Mouse (Mus musculus) E14TG2a.4 (cell line): ENCODE results near the gene Myh7.

Source experiments
- H3K27me3 ChIP-seq: 2 replicates; pipeline ENCODE4 v1.6.1; 2014; ENCODE audit warnings: low read length, control low read depth; ENCODE audit not compliant: insufficient read depth
- H3K36me3 ChIP-seq: 2 replicates; pipeline ENCODE4 v1.6.1; 2014; ENCODE audit warnings: low read length, control low read depth; ENCODE audit not compliant: insufficient read depth
- H3K4me1 ChIP-seq: replicated peaks from 2 replicates; pipeline ENCODE4 v1.6.1; 2014; ENCODE audit warnings: low read depth, low read length, control low read depth
- H3K4me3 ChIP-seq: replicated peaks from 2 replicates; pipeline ENCODE4 v1.5.1; 2014; ENCODE audit warnings: mild to moderate bottlenecking, low read length
- H3K9me3 ChIP-seq: 2 replicates; pipeline ENCODE4 v1.6.1; 2014; ENCODE audit warnings: low read length, control low read depth
- CTCF ChIP-seq: conservative IDR thresholded peaks from 2 replicates; pipeline ENCODE4 v1.5.1; 2014; ENCODE audit warnings: low read length
- NANOG ChIP-seq: IDR thresholded peaks from 2 replicates; pipeline ENCODE4 v1.6.1; 2014; ENCODE audit warnings: borderline replicate concordance, low read length, mixed read lengths
- POU5F1 ChIP-seq: IDR thresholded peaks from 2 replicates; pipeline ENCODE4 v1.6.1; 2014; ENCODE audit warnings: low read length, borderline replicate concordance

Myh7 gene

DNA sequence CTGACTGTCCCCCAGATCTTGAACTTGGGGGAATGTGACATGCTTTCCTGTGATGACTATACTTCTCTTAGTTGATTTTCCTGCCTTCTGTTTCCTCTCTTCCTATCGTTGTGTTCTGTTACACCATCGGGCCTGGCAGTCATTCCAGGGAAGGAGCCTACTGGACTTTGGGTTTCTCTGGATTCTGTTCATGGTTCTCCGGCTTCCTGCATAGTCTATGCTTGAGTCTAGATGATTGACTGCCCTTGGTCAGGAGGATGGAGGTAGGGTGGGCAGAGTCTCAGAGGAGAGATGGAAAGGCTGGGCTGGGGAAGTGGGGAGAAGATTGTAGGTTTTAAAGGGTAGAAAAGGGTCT is 54.3 kb downstream of the Myh7 start:
- H3K27me3 ChIP-seq: peaks cover 46% of the 10 kb centered on the region
- no peak overlapping the region for H3K4me3 ChIP-seq
- peaks cover 16% of the 10 kb centered on the region for H3K4me1 ChIP-seq
- H3K9me3 ChIP-seq: no peaks in the 10 kb centered on the region
- H3K36me3 ChIP-seq: no peaks in the 10 kb centered on the region
- TF ChIP-seq POU5F1 (no peak), NANOG (no peak), CTCF (no peak)

DNA sequence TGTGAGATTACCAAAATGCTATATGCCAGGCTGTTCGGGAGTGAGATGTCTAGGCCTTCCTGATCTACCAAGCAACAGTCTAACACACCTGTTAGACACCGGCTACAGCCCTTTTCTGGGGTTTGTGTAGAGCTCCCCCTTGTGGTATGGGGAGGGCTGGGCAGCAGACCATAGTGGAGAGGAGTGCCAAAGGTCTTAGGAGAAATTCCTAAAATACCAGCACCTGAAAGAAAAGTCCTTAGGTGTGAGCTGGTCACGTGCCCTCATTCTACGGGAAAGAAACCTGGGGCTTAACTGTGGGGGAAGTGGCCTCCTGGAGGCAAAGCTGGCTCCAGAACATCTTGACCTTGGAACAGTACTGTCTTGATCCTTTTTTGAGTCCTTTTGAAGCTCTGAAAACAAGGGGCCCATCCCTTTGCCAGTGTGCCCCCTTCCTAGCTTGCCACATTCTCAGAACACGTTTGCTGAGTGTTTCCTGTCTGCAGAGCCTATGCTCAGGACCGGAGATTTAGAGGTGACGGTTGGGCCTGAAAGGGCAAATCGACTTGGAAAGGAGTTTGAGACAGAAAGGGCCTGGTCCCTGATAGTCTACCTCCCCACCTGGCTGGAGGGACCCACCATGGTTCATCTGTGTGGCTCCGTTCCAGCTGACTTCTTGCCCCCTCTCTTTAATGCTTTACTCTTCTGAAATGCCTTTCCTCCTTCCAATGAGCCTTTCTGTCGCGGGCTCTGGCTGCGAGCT is 54.8 kb downstream of the Myh7 start:
- peaks cover 21% of the 10 kb centered on the region for H3K4me1 ChIP-seq

DNA sequence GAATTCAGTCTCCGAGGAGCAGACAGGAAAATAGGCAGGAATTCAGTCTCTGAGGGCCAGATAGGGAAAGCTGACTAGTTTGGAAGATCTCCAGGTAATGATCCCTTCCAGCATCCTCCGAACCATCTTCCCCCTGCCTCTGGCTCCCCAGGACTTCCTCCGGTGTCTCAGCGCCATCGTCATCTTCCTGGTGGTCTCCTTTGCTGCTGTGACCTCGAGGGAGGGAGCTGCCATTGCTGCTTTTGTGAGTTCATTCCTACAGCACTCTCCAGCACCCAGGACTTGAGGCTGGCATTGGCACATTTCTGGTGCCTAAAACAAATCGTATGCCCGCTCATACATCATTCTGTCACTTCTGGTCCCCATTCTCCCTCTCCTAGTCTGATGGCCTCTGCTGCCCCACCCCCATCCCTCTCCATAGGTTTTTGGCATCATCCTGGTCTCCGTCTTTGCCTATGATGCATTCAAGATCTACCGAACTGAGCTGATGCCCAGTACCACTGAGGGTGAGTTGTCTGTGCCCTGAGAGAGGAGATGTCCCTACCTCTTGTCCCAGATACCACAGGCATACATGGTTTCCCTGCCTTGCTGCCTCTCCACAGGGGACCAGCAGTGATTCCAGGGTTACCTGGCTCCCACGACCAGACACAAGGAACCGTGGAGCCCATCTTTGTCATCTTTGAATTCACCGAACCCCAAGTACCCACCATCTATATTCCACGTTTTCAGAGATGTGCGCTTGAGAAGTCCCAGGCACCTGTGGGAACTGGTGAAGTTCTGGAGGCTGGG is 55.8 kb downstream of the Myh7 start:
- TF ChIP-seq CTCF: no peak
- TF ChIP-seq POU5F1: no peak
- TF ChIP-seq NANOG: no peak
- no peaks in the 10 kb centered on the region for H3K36me3 ChIP-seq
- H3K4me3 ChIP-seq: no peak overlapping the region
- peaks cover 22% of the 10 kb centered on the region for H3K4me1 ChIP-seq
- no peaks in the 10 kb centered on the region for H3K9me3 ChIP-seq
- H3K27me3 ChIP-seq: peaks cover 52% of the 10 kb centered on the region

More for the DNA sequence above, 54.8 kb downstream of the Myh7 start:
- Histone ChIP-seq H3K4me3 (no peak overlapping the region), H3K27me3 (peaks cover 47% of the 10 kb centered on the region), H3K36me3 (no peaks in the 10 kb centered on the region), H3K9me3 (no peaks in the 10 kb centered on the region)
- TF ChIP-seq NANOG (no peak), CTCF (peak; percentile 92)

DNA sequence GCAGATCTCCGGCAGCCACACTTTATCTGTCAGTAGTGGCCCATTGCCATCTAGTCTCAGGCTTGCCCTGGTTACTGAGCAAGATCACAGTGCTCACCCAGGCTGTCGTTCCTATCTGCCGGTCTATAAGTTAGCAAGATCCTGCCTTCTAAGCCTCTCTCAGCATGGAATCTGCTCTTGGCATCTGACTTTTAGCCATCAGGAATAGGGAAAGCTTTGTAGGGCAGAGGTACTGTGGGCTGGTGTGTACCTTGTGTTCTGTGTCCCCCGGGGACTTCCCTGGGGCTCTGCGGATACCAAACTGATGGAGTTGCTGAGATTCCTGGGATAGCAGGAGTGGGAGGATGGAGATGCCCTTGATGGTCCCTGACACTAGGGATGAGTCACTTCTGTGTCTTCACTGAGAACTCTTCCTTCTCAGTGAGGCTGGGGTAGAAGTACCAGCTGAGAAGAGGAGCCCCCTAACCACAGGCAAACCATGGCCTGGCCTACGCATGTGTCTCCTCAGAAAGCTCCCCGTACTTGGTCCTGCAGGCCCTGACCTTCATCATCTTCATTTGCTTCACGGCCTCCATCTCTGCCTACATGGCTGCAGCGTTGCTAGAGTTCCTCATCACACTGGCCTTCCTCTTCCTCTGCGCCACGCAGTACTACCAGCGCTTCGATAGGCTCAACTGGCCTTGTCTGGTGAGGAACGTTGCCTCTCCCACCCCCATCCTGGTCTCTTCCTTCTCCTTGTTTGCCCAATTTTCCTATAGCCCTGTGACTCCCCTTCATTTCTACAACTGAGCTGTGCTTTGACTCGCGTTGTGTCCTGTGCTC is 56.9 kb downstream of the Myh7 start:
- H3K9me3 ChIP-seq: no peaks in the 10 kb centered on the region
- H3K4me1 ChIP-seq: peaks cover 28% of the 10 kb centered on the region
- no peaks in the 10 kb centered on the region for H3K36me3 ChIP-seq
- H3K4me3 ChIP-seq: no peak overlapping the region
- H3K27me3 ChIP-seq: peaks cover 49% of the 10 kb centered on the region
- TF ChIP-seq CTCF: no peak
- TF ChIP-seq NANOG: no peak
- TF ChIP-seq POU5F1: no peak

DNA sequence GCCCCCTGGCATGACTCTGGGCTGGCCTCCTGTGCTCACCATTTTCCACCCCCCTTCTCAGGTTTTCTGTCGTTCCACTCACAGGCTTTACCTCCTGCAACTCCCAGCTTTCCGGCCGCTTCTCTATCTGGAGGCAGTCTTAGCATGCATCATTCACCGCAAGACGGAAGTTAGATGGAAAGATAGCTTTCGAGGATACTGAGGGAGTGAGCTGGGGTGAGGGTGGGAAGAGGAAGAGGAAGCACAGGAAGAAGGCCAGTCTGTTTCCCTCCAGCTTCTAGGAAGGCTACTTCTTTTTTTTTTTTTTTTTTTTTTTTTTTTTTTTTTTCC is 57.6 kb downstream of the Myh7 start:
- no peaks in the 10 kb centered on the region for H3K36me3 ChIP-seq
- H3K9me3 ChIP-seq: no peaks in the 10 kb centered on the region
- TF ChIP-seq POU5F1: no peak
- no peak for TF ChIP-seq CTCF
- TF ChIP-seq NANOG: no peak
- peaks cover 48% of the 10 kb centered on the region for H3K27me3 ChIP-seq
- no peak overlapping the region for H3K4me3 ChIP-seq
- H3K4me1 ChIP-seq: peaks cover 36% of the 10 kb centered on the region

DNA sequence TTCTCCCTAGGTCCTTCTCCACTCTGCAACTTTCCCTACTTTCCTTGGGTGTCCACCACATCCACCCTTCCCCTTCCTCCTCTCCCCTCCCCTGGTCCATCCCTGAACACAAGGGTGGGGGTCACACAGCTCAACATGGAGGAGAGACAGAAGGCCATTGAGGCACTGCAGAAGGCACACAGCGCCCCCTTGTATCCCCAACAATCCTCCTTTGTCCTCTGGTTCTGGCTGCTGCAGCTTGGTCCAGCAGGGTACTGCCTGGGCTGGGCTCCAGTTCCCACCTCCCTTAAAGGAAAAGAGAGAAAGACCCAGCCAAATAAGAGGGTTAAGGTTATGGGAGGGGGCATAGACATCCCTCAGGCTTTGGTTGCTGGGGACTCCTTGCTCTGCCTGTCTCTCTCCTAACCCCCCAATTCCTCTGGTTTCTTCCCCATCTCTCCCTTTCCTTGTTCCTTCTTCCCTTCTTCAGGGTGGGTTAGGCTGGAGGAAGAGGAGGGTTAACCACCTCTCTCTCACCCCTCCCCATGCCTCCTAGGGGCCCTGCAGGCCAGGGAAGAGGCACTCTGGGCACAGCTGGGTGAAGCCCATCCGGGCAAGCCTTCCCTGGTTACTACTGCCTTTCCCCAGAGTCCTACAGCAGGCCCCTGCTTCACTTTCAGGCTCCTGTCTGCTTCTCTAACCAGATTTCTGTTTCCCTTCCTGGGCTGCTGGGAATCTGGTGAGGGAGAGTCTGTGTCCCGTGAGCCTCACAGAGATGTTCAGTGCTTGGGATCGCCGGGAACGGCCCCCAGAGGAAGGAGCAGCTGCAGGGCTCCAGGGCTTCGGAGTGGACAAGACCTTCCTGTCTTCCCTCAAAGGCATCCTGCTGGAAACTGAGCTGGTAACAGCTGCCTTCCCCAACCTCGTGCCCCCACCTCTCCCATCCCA is 58.3 kb downstream of the Myh7 start, which contains the start of gene Cmtm5:
Gene Cmtm5 (plus strand): TSS at position 358 of the 927 bp plus-strand sequence.
- no peaks in the 10 kb centered on the region for H3K9me3 ChIP-seq
- H3K27me3 ChIP-seq: peaks cover 44% of the 10 kb centered on the region
- peaks cover 42% of the 10 kb centered on the region for H3K4me1 ChIP-seq
- no peaks in the 10 kb centered on the region for H3K36me3 ChIP-seq
- TF ChIP-seq POU5F1: no peak
- peak within 1 kb of the TSS; percentile 76 for H3K4me3 ChIP-seq

DNA sequence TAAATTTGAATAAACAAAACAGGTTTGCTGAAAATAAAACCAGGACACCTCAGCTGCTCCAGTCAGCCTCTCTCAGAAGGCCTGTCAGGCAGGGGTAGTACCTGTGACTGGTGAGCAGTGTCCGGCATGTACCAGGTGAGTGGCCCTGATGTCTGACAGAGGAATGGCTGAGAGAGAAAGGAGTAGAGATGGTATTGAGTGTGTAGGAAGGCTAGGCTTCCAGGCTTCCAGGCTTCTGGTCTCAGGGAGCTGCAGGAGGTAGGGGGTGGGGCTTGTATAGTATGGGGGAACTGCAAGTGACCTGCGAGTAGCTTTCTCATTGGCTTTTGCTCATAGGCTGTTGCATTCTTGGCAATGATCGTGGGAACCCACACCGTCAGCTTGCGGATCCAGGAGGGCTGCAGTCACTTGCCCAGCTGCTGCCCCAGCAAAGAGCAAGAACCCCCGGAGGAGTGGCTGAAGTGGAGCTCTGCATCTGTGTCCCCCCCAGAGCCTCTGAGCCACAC is 61.7 kb downstream of the Myh7 start, which contains the start of gene Il25:
Gene Il25 (plus strand): TSS at position 51 of the 506 bp plus-strand sequence.
- no peak for TF ChIP-seq CTCF
- TF ChIP-seq NANOG: no peak
- TF ChIP-seq POU5F1: no peak
- Histone ChIP-seq H3K4me3 (0 out of 2 replicates have a peak within 1 kb of the TSS, but pooled peaks have one; percentile 37), H3K36me3 (no peaks in the 10 kb centered on the region), H3K4me1 (peaks cover 66% of the 10 kb centered on the region), H3K9me3 (no peaks in the 10 kb centered on the region), H3K27me3 (peaks cover 52% of the 10 kb centered on the region)
